Mouse (Mus musculus) adrenal gland, postnatal 25 days (tissue): ENCODE data around the gene Epsti1. TPM values are rescaled to one million over a fixed set of nuclear protein-coding genes. Genes with fewer than 3 reads are reported as not detected.

Source experiments
- DNase-seq: peaks from one replicate; pipeline ENCODE4 v3.0.0; 2021; ENCODE audit warnings: mixed read lengths
- total RNA-seq: library from RNA; stranded (reverse); gene quantifications from 2 replicates; pipeline ENCODE4 v1.2.3, GENCODE M21; 2021

Epsti1 gene
- total RNA-seq, 1 experiment from 2014 or later: 1.5 TPM

- no peak for DNase-seq
Measured at GRCm38 (mm10) chr14:77923076-77923865, 19.2 kb downstream of the Epsti1 start.

- DNase-seq: no peak
Measured at GRCm38 (mm10) chr14:77925414-77925813, 21.4 kb downstream of the Epsti1 start.

- DNase-seq: peak; percentile 18
Measured at GRCm38 (mm10) chr14:77926718-77927117, 22.7 kb downstream of the Epsti1 start.

- DNase-seq: peak; percentile 72
Measured at GRCm38 (mm10) chr14:77928021-77928420, 24.0 kb downstream of the Epsti1 start.

- no peak for DNase-seq
Measured at GRCm38 (mm10) chr14:77928653-77929052, 24.6 kb downstream of the Epsti1 start.

- DNase-seq: no peak
Measured at GRCm38 (mm10) chr14:77929139-77929678, 25.2 kb downstream of the Epsti1 start.

- no peak for DNase-seq
Measured at GRCm38 (mm10) chr14:77932150-77933047, 28.4 kb downstream of the Epsti1 start.

GRCm38 (mm10) chr14:77933243-77933642 lies 29.2 kb downstream of the Epsti1 start:
- DNase-seq: peak; percentile 39

- no peak for DNase-seq
Measured at GRCm38 (mm10) chr14:77934431-77934830, 30.4 kb downstream of the Epsti1 start.

- DNase-seq: no peak
Measured at GRCm38 (mm10) chr14:77941105-77941504, 37.1 kb downstream of the Epsti1 start.

GRCm38 (mm10) chr14:77942235-77942634 lies 38.2 kb downstream of the Epsti1 start:
- DNase-seq: no peak

GRCm38 (mm10) chr14:77942793-77943558 lies 38.9 kb downstream of the Epsti1 start:
- DNase-seq: no peak

- DNase-seq: no peak
Measured at GRCm38 (mm10) chr14:77961741-77962140, 57.7 kb downstream of the Epsti1 start.

- no peak for DNase-seq
Measured at GRCm38 (mm10) chr14:77963525-77963924, 59.5 kb downstream of the Epsti1 start.

GRCm38 (mm10) chr14:77971355-77971754 lies 67.3 kb downstream of the Epsti1 start:
- no peak for DNase-seq

- no peak for DNase-seq
Measured at GRCm38 (mm10) chr14:77974221-77974620, 70.2 kb downstream of the Epsti1 start.

- DNase-seq: no peak
Measured at GRCm38 (mm10) chr14:77975702-77976101, 71.7 kb downstream of the Epsti1 start.

- no peak for DNase-seq
Measured at GRCm38 (mm10) chr14:77981516-77981915, 77.5 kb downstream of the Epsti1 start.

GRCm38 (mm10) chr14:77997731-77998130 lies 93.7 kb downstream of the Epsti1 start:
- no peak for DNase-seq

GRCm38 (mm10) chr14:78004486-78004885 lies 100.4 kb downstream of the Epsti1 start:
- DNase-seq: no peak

- DNase-seq: no peak
Measured at GRCm38 (mm10) chr14:78008019-78008418, 104.0 kb downstream of the Epsti1 start.

GRCm38 (mm10) chr14:78011808-78012207 lies 107.8 kb downstream of the Epsti1 start:
- no peak for DNase-seq
